Mouse (Mus musculus) myocyte (in vitro differentiated cells): ENCODE measurements around the gene Eif1b.
A peak's percentile ranks its signal among the peaks of the same experiment; 100 is the strongest.

ENCODE experiments used
- E2F4 ChIP-seq: IDR thresholded peaks from one replicate; pipeline ENCODE4 v1.6.1; 2011; ENCODE audit warnings: mild to moderate bottlenecking, control low read depth, moderate library complexity; ENCODE audit not compliant: insufficient read depth
- MAX ChIP-seq: IDR thresholded peaks from one replicate; pipeline ENCODE4 v1.6.1; 2011; ENCODE audit warnings: low read depth, mild to moderate bottlenecking, control low read depth
- MYOD1 ChIP-seq, 3 experiments: IDR thresholded peaks; one replicate each; pipeline ENCODE4 v1.6.1; 2011; ENCODE audit warnings: control low read depth in 2 of 3, low read depth in 2 of 3, mild to moderate bottlenecking in 2 of 3, moderate library complexity in 1 of 3; ENCODE audit not compliant: insufficient read length in 2 of 3, control insufficient read depth in 1 of 3
- MYOG ChIP-seq, 3 experiments: IDR thresholded peaks; one replicate each; pipeline ENCODE4 v1.6.1; 2011; ENCODE audit warnings: control low read depth in 2 of 3, low read depth in 2 of 3, mild to moderate bottlenecking in 2 of 3; ENCODE audit not compliant: insufficient read length in 2 of 3, control insufficient read depth in 1 of 3, insufficient read depth in 1 of 3
- POLR2A ChIP-seq: IDR thresholded peaks from one replicate; pipeline ENCODE4 v1.6.1; 2011; ENCODE audit warnings: low read depth, mild to moderate bottlenecking, control low read depth, moderate library complexity; ENCODE audit not compliant: insufficient read length
- POLR2AphosphoS2 ChIP-seq: IDR thresholded peaks from one replicate; pipeline ENCODE4 v1.6.1; 2011; ENCODE audit warnings: low read depth, control low read depth; ENCODE audit not compliant: insufficient read length
- REST ChIP-seq: IDR thresholded peaks from one replicate; pipeline ENCODE4 v1.6.1; 2011; ENCODE audit warnings: mild to moderate bottlenecking, control low read depth, moderate library complexity; ENCODE audit not compliant: insufficient read depth, insufficient read length
- TCF12 ChIP-seq: IDR thresholded peaks from one replicate; pipeline ENCODE4 v1.6.1; 2011; ENCODE audit warnings: mild to moderate bottlenecking, control low read depth; ENCODE audit not compliant: poor library complexity, insufficient read depth, severe bottlenecking
- USF1 ChIP-seq: IDR thresholded peaks from one replicate; pipeline ENCODE4 v1.6.1; 2011; ENCODE audit warnings: low read depth, mild to moderate bottlenecking, control low read depth, moderate library complexity

- no peak for TF ChIP-seq MAX
- no peak for TF ChIP-seq POLR2A
- TF ChIP-seq MYOD1 (IDR thresholded peaks at IDR 0.05; ENCODE audit: control insufficient read depth in 1 of 3, insufficient read length in 2 of 3, low read depth in 2 of 3), result peak in 1 of 3 experiments; percentile 66
- TF ChIP-seq E2F4, result no peak
- TF ChIP-seq USF1, result no peak
- peak in 1 of 3 experiments; percentile 37 for TF ChIP-seq MYOG (IDR thresholded peaks at IDR 0.05; ENCODE audit: control insufficient read depth in 1 of 3, insufficient read depth in 1 of 3, insufficient read length in 2 of 3, low read depth in 2 of 3)
- TF ChIP-seq POLR2AphosphoS2, result no peak
- no peak for TF ChIP-seq REST
- TF ChIP-seq TCF12, result no peak
These were observed 40.0 kb downstream of the Eif1b start for GRCm38 (mm10) chr9:120532062-120532461.
